11 mouse cellular contexts compared by ENCODE assay signal in genomic region chr9:61862071-61862480, GRCm38 (mm10). TPM values are rescaled to one million over a fixed set of nuclear protein-coding genes. Genes with fewer than 3 reads are reported as not detected.
DNase-seq lines count a peak whose midpoint lies in the region; ATAC-seq lines count a peak whose summit lies in the region.
"Had no signal": no experiment of that assay in that cellular context is flagged by ENCODE, and none has a peak within 500 bp of the region (broad histone marks: within the 10 kb centered on the region; RNA-seq: fewer than 3 reads in every experiment).

No protein-coding gene starts in this region.

- intact Hi-C loops in left cerebral cortex, postnatal 25 days (cut with DNase I), result no loop called here

- peak; percentile 53 for DNase-seq in layer of hippocampus, adult 11-12 months (ENCODE audit: low spot score)
- DNase-seq in layer of hippocampus, adult 9-10 months (ENCODE audit: low spot score), result no peak
- DNase-seq in frontal cortex, postnatal 14 days (ENCODE audit: low spot score in 2 of 2), result peak; percentile 65 to 78
- peak; percentile 63 to 64 for DNase-seq in left cerebral cortex, postnatal 25 days (ENCODE audit: low spot score in 2 of 2)
- DNase-seq in right cerebral cortex, postnatal 14 days, result peak; percentile 76
- no peak for DNase-seq in heart, adult 18-20 months
- DNase-seq in spleen, adult 12 weeks (ENCODE audit: low spot score), result no peak
- DNase-seq: cerebellum, adult 11 months; lung, embryonic 14.5 days; spleen, adult 18-20 months had no signal

- no peak for ATAC-seq in activated CD4-positive, CD25-positive, alpha-beta regulatory T cell, adult 4 months

RNA-seq across cellular contexts. Expression of gene Rplp1, which starts 52.3 kb away (rescaled TPM):
- 1,000 to 10,000 TPM; 1,342 to 1,349 TPM for total RNA-seq in left cerebral cortex, postnatal 25 days (2021)
- 1,000 to 10,000 TPM; 3,627 to 3,817 TPM for polyA plus RNA-seq in activated CD4-positive, CD25-positive, alpha-beta regulatory T cell, adult 4 months (2017; shearing (Covaris generic))
- 1,000 to 10,000 TPM; 1,497 to 1,660 TPM for total RNA-seq in heart, adult 18-20 months (2021)

Comparison
In these comparisons a context has a peak if more than half of its experiments do, and no peak if none do; other contexts are left out.
1. DNase-seq: peak in layer of hippocampus, adult 11-12 months (single experiment), frontal cortex, postnatal 14 days (2 of 2), left cerebral cortex, postnatal 25 days (2 of 2) and right cerebral cortex, postnatal 14 days (single experiment); none in layer of hippocampus, adult 9-10 months (single experiment), heart, adult 18-20 months (0 of 2) and spleen, adult 12 weeks (single experiment).